Mouse (Mus musculus): Measurements from ENCODE around the gene BC051019.

BC051019 gene

DNA sequence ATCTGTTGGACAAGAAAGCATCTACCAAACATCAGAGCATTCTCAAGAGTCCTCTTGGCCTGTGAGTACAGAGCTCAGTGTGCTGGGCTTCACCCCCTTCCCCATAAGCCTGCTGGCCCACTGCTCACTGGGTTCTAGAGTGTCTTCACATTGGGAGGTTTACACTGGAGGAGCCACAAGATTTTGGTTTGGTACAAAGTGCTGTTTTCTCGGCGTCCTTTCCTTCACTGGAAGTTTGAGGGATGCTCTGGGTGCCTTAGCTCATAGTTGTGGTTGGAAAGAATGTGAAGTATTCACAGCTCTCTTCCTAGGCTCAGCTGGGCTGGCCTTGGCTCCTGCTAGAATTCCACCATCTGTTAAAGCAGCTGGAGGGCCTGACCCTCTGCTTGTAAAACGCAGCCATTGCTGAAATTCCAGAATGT lies 14.7 kb downstream of the BC051019 start:
- DNase-seq (ENCODE audit: low read depth, low spot score), result peak; percentile 80

DNA sequence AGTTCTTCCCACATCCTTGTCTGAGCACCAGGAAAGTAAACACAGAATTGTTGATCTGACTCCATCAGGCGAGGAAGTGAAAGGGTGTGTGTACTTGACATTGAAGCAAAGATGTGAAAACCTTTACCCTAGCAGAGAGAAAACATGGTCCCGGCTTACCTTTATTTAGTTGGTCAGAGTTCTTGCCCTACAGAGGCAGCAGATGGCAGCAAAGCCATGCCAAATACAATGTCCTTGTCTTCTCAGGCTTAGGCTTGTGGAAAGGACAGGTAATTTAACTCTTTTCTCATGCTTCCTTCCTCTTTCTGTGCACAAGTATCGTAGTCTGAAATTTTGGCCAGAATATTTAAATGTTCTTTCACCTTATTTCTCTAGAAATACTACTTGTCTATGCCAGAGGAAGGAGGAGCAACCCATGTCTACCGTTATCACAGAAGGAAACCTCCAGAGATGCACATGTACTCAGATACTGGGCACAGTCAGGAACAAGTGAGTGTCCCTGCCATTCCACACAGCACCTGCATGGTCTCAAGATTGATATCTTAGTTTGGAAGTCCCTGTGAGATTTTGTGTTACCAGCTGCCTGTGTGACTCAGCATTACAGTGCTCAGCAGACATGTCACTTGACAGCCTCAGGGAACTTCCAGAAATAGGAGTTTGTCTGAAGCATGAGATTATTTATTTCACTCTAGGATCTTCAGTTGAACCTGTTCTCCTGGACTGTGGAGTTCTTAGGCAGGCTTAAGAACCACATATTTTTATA lies 16.4 kb downstream of the BC051019 start:
- DNase-seq (ENCODE audit: low read depth, low spot score), result peak; percentile 39

DNA sequence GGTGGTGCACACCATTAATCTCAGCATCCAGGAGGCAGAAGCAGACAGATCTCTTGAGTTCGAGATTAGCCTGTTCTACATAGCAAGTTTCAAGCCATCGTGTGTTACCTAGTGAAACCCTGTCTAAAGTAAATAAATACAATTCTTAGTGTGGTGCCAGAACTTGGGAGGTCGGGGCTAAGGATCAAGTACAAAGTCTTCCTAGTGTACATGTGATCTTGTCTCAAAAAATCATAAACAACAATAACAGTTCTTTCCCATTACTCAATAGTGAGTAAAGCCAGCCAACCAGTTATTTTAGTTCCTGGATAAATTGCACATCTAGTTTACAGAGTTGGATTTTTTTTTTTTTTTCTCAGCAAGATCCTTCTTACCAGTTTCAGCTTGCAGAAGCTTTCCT lies 19.2 kb downstream of the BC051019 start:
- no peak for DNase-seq (ENCODE audit: low read depth, low spot score)

DNA sequence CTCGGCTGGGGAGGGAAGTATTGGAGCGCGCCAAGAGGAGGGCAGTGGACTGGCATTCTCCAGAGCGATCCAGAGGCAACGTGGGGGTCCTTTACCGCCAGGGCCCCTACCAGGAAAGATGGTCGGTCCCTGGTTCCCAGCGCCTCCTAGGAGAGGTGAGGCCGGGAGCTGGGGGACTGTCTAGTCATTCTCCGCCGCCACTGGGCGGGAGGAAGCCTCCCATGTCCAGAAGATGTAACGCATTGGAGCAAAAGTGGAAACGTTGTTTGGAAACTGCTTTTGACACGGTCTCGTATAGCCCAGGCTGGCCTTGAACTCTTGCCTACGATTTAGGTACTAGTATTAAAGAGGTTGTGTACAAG lies 19.7 kb downstream of the BC051019 start:
- no peak for DNase-seq (ENCODE audit: low read depth, low spot score)

DNA sequence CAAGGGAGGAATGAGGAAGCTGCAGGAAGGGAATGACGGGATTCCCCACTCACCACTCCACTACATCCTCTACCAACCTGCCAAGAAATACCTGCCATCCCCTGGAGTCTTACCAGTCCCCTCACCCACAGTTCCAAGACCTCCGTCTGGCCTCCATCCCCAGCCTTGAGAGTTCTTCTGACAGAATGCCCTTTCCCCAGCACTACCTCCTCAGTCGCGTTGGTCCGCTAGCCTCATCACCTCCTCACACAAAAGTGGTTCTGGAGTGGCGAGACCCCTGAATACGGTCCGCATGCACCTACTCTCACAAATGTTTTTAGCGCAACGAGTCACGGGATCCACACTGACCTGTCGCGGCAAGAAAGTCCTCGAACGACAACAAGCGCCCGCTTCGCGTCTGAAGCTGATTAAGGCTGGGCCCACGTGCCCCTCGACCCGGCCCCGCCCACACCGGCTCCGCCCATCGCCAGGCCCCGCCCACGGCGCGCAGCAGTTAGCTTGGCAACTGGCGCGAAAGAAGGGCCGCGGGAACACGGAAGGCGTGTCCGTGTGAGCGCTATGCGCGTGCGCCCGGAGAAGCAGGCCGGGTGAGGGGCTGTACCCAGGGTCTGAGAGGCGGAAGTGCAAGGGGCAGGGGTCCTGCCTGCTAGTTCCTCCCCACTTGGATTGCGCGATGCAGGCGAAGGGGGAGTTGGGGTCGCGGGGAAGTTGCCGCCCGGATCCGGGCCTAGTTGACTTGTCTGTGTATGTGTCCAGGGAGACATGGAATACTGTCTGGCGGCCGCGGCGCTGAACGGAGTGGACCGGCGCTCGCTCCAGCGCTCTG lies 20.2 kb downstream of the BC051019 start, which contains the start of the genes St5 and Akip1:
St5 (minus strand) TSS at position 416 of the 826 bp plus-strand sequence.
Akip1 (plus strand) TSS at position 501 of the 826 bp plus-strand sequence.
- DNase-seq (ENCODE audit: low read depth, low spot score), result peak; percentile 84

DNA sequence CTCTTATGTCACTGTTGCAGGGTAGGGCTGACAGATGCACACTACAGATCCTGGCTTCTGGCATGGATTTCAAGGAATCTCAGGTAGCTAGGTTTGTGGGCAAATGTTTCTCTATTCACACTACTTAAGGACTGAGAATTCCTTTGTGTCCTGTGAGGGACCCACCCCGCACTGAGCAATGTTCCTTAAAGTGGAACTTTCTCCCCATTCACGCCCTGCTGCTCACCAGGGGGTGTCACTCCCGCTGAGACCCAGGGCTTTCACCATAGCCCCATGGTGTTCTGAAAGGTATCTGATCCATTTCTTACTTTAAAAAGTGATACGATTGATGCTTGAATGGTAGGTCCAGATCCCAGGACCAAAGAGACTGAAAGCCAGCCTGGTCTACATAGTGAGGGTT lies 20.9 kb downstream of the BC051019 start:
- DNase-seq (ENCODE audit: low read depth, low spot score), result no peak

DNA sequence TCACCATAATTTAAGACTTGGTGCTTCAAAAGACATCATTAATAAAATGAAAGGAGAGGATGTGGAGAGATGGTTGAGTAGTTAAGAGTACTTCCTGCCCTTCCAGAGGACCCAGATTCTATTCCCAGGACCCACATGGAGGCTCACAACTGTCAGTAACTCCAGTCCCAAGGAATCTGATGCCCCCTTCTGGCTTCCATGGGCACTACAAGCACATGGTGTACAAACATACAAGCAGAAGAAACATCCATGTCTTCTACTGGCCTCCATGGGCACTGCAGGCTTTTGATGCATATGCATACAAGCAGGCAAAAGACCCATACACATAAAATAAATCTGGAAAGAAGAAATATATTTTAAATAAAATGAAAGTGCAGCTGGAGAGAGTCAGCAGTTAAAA lies 23.4 kb downstream of the BC051019 start:
- no peak for DNase-seq (ENCODE audit: low read depth, low spot score)

DNA sequence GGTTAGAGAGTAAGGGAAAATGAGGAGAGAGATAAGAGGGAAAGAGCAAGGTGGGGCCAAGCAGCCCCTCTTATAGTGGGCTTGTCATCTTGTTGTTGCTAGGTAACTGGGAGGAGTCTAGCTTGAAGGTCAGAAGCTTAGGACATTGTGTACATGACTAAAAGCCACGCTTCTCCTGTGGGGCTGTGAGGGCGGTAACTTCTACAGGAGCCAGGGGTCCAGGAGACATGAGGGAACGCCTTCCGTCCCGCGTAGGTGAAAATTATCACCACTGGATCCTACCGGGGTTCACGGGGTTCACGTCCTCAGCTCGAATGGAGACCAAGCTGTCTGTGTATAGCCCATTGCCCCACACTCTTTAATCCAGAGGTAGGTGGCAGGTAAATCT lies 28.3 kb downstream of the BC051019 start:
- no peak for DNase-seq (ENCODE audit: low read depth, low spot score)

DNA sequence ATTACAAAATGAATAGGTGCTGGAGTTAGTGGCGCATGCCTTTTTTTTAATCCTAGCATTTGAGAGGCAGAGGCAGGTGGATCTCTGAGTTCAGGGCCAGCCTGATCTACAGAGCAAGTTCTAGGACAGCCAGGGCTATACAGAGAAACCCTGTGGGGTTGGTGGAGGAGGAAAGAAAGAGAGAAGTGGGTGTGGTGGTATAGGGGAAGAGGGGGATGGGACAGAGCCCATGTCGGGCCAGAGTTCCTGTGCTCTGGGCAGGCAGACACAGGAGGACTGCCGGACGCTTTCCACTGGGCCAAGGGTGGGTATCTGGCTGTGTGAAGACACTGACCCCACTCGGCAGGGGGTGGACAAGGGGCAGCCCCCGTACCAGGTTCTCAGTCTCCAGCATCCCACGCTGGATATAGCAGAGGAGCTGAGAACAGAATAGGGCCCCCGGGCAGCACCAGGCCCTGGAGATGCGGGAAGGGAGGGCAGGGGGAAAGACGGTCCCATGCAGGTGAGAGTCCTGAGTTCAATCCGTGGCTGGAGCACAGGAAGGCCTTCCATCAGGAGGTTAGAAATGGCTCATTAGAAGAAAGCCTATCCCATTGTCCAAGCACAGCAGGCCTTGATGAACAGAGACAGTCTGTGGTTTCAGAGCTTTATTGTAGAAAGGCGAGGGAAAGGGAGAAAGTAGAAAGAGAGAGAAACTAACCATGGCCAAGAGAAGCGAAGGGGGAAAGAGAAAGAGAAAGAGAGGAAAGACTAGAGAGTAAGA lies 28.9 kb downstream of the BC051019 start:
- no peak for DNase-seq (ENCODE audit: low read depth, low spot score)

DNA sequence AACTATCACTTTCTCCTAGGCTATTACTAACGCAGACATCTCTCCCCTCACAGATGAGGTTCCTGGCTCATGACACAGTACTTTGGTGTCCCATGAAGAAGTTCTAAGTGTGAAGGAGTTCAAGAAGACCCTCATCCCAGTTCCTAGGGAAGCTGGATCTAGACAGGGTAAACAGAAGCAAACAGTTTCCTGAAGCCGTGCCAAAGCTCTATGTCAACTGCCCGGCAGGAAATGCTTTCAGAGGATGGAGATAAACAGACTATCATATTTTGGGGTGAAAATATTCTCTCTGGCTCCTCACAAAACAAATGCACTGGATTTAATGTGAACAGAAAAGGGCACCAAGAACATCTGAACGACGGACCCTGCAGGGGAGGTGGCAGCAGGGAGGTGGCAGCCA lies 32.7 kb downstream of the BC051019 start:
- DNase-seq (ENCODE audit: low read depth, low spot score), result no peak

DNA sequence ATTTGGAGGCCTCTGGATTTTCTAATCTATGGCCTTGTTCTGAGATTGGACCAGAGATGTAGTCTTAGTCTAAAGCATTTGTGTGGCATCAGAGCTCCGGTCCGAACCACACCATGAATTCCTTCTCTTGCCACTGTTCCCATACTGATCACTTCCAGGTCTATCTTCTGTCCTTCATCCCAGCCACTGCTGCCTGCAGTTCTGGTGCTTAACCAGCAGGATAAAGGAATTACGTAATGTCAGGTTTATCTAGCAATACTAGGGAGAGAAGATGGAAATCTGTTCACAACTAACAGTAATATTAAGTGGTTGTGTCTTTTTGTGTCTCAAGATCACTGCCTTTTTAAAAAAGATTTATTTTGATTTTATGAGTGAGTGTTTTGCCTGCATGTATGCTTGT lies 33.5 kb downstream of the BC051019 start:
- DNase-seq (ENCODE audit: low read depth, low spot score), result no peak

DNA sequence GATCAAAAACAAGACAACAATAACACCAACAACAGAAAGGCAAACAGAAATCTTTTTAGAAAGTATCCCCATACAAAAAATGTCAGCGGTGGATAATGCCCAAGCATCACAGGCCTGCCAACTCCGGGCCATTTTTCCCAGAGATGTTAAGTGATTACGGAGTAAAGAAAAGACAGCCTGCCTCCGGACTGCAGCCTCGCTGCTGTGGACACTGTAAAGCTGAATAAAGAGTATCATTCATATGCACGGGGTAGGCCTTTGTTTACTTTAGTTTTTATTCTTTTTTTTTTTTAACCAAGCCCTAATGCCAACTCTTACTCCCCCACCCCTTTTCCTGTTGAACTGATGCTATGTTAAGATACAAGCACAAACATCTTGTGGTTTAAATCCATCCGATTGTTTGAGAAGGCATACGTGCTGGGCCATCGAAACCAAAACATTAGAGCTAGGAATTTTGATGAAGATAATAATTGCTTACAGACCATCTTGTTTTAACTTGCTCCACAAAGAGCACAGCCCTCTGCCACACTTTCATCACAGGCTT lies 37.0 kb downstream of the BC051019 start:
- no peak for DNase-seq (ENCODE audit: low read depth, low spot score)

DNA sequence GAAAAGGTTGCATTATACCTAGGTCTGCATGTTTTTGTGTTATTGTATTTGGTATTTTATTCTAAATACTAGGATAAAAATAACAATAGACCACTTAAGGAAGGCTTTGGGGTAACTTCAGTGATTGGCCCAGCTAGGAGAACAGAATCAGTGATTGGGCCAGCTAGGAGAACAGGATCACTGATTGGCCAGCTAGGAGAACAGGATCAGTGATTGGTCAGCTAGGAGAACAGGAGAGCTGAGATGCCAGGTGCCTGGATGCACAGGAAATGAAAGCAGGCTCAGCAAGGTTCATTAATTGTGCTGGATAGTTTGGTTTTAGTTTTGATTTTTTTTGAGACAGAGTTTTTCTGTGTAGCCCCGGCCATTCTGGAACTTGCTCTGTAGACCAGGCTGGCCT lies 42.8 kb downstream of the BC051019 start:
- DNase-seq (ENCODE audit: low read depth, low spot score), result no peak

DNA sequence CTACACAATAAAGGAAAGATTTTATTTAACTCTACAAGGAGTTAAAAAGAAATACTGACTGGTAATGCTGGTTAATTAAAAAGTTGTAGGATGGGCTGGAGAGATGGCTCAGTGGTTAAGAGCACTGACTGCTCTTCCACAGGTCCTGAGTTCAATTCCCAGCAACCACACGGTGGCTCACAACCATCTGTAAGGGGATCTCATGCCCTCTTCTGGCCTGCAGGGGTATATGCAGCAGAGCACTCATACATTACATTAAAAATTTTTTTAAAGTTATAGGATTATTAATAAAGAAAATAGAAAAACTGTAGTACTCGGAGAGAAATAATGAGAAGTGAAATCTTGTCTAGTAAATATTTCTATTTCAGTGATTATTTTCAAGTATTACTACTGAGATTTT lies 43.4 kb downstream of the BC051019 start:
- DNase-seq (ENCODE audit: low read depth, low spot score), result no peak

DNA sequence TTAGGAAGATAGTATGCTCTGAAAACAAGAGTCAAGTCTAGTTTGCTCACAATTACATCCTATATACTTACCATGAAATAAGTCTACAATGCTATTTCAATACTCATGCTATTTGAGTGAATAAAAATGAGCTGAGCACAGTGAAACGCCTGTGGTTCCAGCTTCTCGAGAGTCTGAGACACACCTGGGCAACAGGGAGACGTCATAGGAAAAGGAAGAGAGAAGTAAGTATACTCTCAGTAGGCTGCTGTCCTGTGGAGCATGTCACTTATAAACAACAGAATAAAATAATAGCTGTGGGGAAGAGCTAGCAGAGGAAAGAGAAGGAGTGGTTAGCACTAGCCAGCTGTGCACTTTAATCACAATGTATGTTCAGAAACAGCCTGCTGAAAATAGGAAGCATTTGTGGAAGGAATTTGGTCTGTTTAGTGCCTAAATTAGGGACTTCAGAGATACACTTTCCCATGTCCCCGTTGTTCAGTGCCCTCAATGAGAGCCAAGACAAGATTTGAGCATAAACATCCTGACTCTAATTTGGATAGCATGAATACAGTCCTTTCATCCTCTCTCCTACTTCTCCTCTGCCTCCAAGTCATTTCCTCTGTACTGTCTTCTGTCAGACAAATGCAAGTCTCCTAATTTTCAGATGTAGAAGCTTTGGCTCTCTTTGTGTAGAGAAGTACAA lies 48.6 kb downstream of the BC051019 start:
- DNase-seq (ENCODE audit: low read depth, low spot score), result no peak

DNA sequence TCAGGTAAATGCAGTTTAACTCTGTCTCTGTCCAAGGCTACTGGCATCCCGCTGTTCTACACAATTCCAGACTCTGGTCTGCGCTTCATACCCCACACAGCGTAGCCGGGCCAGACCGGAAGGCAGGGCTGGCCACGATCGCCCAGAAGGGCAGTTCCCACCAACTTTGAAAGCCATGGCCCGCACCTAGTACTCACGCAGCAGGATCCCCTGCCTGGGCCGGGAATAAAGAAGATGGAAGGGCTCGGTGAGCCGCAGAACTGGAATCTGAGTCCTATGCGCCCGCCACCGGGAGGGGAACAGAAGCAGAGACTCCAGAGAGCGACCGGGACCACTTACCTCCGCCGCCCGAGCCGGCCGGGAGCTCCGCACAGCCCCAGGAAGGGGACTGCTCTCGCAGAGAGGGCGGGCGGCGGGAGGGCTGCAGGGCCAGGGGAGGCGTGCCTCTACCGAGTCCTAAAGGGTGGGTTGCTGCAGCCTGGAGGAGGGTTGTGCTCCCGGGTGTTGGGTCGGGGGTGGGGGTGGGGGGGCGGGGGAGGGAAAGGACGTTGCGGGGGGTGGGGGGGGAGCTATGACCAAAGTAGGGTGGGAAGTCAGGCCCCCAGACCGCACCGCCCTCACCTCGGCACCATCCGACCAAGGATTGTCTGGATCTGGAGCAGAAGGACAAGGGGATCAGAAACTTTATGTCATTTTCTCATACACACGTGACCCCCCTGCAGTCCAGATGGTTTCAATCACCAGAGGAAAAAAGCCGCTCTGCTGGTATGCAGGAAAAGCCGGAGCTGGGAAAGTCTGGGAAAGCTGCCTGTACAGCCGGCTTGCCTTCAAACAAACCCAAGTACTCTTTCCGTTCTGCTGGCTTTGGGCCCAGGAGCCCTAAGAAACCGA lies 51.8 kb downstream of the BC051019 start:
- DNase-seq (ENCODE audit: low read depth, low spot score), result peak; percentile 78

DNA sequence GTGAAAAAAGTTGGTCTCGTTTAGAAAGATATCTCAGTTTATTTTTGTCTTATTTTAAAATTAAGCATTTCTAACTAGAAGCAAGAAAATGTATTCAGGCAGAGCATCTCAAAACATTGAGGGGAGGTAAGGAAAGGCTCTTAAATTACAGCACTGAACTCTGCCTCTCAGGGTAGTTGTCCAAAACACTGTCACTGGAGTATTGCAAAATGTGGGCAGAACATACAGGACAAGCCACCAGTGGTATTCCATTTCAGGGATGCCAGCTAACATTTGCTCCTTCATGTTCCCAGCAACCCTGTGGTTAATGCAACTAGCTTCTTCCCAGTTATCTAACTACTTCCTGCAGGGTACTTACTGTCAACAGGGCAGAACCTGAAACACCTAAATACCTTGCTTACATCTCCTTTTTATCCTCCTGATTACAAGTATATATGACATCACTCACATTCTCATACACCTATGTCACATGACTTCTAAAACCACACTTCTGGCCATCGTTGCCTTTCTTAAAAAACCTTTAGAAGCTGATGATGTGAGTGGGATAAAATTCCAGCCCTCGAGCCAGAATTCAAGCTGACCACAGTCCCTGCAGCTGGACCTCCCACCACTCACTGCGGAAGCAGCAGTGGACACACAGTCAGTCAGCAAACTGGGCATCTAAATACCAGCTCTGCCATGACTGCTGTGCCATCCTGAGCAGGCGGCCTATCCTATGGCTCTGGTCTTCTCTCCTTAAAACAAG lies 54.1 kb downstream of the BC051019 start:
- no peak for DNase-seq (ENCODE audit: low read depth, low spot score)

DNA sequence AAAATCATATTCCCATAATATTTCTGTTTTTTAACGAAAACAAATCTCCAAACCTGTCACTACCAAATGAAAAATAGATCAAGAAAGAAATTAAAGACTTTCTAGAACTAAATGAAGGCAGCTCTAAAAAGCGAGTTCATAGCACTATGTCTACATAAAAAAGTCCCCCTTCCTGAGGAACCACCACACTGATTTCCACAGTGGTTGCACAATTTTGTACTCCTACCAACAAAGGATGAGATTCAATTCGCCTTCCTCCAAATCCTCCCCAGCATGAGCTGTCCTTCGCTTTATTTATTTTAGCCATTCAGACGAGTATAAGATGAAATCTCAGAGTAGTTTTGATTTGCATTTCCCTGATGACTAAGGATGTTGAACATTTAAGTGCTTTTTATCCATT lies 57.0 kb downstream of the BC051019 start:
- DNase-seq (ENCODE audit: low read depth, low spot score), result no peak

DNA sequence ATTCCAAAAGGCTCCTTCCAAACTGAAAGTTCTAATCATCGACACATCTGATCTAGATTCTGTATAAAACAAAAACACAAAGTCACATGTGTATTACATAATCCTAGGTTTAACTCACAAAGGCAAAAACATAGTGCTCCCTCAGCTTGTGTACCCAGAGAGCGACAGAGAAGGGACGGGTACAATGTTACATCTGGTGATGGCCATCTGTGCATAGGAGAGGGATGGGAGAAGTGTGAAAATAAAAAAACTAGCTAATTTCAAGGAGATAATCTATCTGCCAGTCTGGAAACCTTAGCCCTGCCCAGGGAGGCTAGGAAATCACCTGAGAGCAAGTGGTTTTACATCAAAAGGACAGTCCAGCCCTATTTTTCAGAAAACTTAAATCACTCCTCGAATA lies 61.0 kb downstream of the BC051019 start:
- DNase-seq (ENCODE audit: low read depth, low spot score), result no peak

Measured in skeletal muscle tissue, adult 2 months (tissue).